Mouse (Mus musculus) E14TG2a.4 (cell line): ENCODE data around the gene Ccdc116.

Experiments used
- CTCF ChIP-seq: conservative IDR thresholded peaks from 2 replicates; pipeline ENCODE4 v1.5.1; 2014; ENCODE audit warnings: low read length
- NANOG ChIP-seq: IDR thresholded peaks from 2 replicates; pipeline ENCODE4 v1.6.1; 2014; ENCODE audit warnings: borderline replicate concordance, low read length, mixed read lengths

- TF ChIP-seq CTCF (no peak), NANOG (no peak)
Observed at GRCm38 (mm10) chr16:17117309-17117799, 29.7 kb downstream of the Ccdc116 start.
